Mouse (Mus musculus) heart, postnatal 14 days (tissue): ENCODE measurements around the gene B3galt4. TPM values are rescaled to one million over a fixed set of nuclear protein-coding genes. Genes with fewer than 3 reads are reported as not detected.
A peak's percentile ranks its signal among the peaks of the same experiment; 100 is the strongest.
"Not testable (repeated sequence)": the region's sequence is repeated elsewhere in the genome, so short reads cannot be mapped to it uniquely, and the experiment has no call there.

Experiments used
- DNase-seq, 2 experiments: peaks; one replicate each; pipeline ENCODE4 v3.0.0; 2021 to 2022
- intact Hi-C: fragments of 180-260 bp; cut with DNase I; formaldehyde crosslinking; loops from one replicate; pipeline ENCODE4 v1.15.1; 2025
- total RNA-seq, 2 experiments: library from RNA; stranded (reverse); gene quantifications; 2 replicates each; pipeline ENCODE4 v1.2.3; 2021

B3galt4 gene
- total RNA-seq, 2 experiments from 2014 or later: 2.2 to 2.9 TPM

DNA sequence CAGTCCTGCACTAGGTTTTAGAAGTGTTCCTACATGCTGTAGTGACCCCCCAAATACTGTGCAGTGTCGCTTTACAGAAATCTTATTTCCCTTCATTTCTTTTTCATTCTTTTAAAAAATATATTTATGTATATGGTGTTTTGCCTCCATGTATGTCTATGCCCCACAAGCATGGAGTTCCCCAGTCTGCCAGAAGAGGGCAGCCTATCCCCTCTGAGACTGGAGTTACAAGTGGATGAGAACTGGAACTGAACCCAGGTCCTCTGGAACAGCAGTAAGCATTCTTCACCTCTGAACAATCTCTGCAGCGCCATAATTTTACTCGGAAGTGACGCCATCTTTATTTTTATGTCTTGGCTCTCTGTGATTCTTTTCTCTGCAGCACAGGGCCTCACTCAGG lies 18.1 kb upstream of the B3galt4 start:
- intact Hi-C loops: loop anchor here (1.0 to 5.0 kb wide), 2 partner anchors 33 to 1333 kb away; partner anchors contain the start of gene H2-K1

DNA sequence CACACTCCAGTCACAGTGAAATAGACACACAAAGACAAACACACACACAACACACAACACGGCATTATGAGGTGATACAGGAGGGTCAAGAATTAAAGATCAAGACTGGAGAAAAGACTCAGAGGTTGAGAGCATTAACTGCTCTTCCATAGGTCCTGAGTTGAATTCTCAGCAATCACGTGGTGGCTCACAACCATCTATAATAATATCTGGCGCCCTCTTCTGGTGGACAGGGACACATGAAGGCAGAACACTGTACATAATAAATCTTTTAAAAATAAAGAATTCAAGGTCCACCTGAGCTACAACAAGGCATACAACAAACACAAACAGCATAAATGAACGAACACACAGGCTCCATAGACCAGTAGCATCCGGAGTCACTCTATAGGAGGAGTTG lies 17.6 kb upstream of the B3galt4 start:
- DNase-seq: peak in 1 of 2 experiments; percentile 44
- intact Hi-C loops: loop anchor here (1.0 to 5.0 kb wide), 3 partner anchors 13 to 1333 kb away; partner anchors contain the start of gene H2-K1

More for the DNA sequence above, 18.1 kb upstream of the B3galt4 start:
- DNase-seq: no peak

DNA sequence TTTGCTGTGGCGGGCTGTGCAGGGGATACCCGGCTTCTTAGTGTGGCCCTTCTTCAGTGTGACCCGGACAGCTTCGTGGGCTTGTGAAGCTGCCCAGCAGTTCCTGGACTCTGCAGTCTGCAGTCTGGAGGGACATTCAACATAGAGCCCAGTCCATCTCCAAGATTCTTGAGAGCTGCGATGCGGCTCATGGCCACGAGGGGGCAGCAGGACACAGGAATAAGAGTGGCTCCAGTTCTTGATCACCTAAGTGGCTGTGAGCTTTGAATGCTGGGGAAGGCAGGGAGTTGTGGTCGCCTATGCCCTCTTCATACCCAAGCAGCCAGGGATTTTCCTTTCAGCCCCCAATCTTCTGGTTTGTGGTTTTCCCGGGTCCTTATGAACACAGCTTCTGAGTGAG lies 17.2 kb upstream of the B3galt4 start:
- peak; percentile 78 to 85 for DNase-seq
- intact Hi-C loops: loop anchor here (1.0 to 5.0 kb wide), 2 partner anchors 14 to 34 kb away; partner anchors contain the start of gene H2-K1

DNA sequence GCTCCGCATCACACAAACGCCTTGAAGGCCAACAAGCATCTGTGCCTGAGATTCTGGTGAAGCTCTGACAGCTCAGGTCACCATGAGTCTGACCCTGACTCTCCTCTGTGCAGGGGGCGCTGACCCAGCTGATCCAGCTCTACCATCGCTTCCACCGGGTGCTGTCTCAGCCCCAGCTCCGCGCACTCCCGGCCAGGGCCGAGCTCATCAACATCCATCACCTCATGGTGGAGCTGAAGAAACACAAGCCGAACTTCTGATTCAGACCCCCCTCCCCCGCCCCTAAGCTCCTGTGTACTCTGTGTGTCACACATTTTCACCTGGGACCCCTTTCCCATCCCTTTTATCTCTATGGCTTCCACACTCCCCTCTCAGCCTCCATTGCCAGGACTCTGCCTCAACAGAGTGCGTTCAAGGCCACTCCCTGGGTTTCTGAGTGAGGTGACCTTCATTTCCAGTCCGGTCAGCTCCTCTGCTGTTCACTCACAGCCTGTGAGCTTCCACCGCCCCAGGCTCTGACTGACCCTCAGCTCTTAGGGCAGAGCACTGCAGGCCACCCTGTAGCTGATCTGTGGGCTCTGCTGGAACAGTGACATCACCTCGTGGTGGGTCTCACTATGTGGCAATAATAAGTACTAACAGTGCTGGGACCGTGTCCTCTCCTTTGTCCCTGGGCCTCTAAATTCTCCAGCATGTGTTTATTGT lies 14.7 kb upstream of the B3galt4 start:
- intact Hi-C loops: loop anchor here (1.0 to 5.0 kb wide), 2 partner anchors 36 to 1337 kb away; partner anchors contain the start of gene H2-K1
- no peak for DNase-seq

DNA sequence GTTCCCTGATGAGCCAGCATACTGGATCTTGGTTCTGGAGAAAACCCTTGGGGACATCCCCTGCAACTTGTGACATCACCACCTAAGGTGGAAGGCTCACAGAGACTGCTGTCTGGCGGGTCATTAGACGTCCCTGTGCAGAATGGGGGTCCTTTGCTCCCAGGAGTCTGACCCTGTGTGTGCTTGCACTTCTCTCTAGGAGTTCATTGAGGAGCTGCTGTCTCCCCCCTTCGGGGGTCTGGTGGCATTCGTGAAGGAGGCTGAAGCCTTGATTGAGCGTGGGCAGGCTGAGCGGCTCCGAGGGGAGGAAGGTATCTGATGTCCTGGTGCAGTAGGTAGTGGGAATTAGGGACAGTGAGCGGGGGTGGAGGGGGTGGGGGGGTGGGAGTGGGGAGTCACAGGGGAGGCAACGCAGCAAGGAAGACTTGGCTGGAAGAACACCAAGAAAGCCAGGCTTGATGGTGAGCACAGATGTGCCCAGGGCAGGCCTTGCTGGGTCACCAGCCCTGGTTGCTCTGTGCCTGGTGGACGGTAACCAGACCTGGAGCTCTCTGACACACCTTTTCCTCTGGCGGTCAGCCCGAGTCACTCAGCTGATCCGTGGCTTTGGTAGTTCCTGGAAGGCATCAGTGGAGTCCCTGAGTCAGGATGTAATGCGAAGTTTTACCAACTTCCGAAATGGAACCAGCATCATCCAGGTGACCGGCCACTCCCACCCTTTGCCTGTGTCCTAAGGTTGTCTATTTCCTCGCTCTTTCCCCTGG lies 14.0 kb upstream of the B3galt4 start:
- DNase-seq: no peak
- intact Hi-C loops: loop anchor here (5.0 kb wide), 1 partner anchor 37 kb away; the partner anchor contains the start of gene H2-K1

DNA sequence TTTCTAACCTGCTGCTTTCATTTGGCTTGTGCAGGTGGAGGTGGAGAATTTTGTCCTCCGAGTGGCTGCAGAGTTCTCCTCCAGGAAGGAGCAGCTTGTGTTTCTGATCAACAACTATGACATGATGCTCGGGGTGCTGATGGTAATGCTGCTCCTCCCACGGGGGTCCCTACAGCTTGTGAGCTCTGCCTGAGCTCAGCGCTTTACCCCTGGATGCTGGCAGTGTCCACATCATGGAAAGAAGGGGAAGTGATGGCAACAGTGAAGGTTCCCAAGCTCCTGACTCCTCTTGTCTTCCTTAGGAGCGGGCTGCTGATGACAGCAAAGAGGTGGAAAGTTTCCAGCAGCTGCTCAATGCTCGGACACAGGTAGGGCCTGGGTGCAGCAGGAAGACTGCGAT lies 11.6 kb upstream of the B3galt4 start:
- no peak for DNase-seq
- intact Hi-C loops: no loop called here

DNA sequence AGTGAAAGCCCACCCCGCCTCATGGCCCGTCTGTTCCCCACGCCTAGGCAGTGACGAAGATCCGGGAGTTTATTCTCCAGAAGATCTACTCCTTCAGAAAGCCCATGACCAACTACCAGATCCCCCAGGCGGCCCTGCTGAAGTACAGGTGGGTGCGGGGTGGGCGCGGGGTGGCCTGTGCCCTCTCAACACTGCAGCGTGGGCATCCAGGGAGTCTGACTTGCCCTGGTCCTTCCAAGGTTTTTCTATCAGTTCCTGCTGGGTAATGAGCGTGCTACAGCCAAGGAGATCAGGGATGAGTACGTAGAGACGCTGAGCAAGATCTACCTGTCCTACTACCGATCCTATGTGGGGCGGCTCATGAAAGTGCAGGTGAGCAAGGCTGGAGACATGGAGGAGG lies 8.7 kb upstream of the B3galt4 start:
- intact Hi-C loops: loop anchor here (5.0 kb wide), 1 partner anchor 62 kb away; the partner anchor contains the start of gene Ring1

DNA sequence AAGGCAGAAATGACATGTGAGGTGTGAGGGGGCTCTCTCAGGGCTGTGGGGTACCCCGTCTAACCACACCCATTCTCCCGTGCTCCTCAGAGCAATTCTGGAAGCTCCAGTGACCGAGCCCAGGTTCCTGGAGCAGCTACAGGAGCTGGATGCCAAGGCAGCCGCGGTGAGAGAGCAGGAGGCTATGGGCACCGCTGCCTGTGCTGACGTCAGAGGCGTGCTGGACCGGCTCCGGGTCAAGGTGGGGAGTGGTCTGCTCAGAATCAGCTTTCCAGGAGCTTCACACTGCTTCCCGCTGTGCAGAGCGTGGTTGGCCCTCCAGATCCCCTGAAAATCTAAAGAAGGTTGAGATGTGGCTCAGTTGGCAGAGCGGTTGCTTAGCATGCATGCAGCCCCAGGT lies 7.8 kb upstream of the B3galt4 start:
- DNase-seq: no peak
- intact Hi-C loops: loop anchor here (5.0 kb wide), 1 partner anchor 63 kb away; the partner anchor contains the start of gene Ring1

More for the DNA sequence above, 8.7 kb upstream of the B3galt4 start:
- no peak for DNase-seq

DNA sequence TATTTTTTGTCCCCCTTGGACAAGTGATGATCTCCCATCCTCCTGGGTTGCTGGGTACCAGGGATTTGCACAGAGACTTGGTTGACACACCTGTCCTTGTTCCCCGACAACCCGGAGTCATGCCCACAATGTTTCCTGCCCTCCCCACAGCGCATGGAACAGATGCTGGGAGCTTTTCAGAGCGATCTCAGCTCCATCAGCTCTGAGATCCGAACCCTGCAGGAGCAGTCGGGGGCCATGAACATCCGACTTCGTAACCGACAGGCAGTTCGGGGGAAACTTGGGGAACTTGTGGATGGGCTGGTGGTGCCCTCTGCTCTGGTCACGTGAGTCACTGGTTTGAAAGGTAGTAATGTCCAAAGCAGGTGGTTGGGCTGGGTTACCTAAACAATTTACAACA lies 7.2 kb upstream of the B3galt4 start:
- no peak for DNase-seq
- intact Hi-C loops: loop anchor here (5.0 kb wide), 1 partner anchor 64 kb away; the partner anchor contains the start of gene Ring1

DNA sequence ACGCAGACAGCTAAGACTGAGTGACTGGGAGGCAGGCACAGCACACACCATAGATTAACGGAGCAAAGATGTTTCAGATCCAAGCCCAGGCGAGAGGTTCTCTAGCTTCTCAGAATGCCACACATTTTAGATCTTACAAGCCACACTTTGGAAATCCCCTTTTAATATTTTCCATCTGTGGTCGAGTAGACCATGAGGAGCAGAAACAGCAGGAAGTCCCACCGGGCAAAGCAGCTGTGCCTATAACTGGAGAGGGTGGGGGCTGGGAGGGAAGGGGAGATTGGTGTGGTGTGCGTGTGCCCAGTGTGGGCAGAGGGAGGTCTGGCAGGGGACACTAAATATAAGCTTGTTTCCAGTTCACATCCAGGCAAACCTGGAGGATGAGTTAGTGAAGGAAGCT lies 6.2 kb upstream of the B3galt4 start:
- DNase-seq: no peak
- intact Hi-C loops: loop anchor here (5.0 kb wide), 1 partner anchor 65 kb away; the partner anchor contains the start of gene Ring1

DNA sequence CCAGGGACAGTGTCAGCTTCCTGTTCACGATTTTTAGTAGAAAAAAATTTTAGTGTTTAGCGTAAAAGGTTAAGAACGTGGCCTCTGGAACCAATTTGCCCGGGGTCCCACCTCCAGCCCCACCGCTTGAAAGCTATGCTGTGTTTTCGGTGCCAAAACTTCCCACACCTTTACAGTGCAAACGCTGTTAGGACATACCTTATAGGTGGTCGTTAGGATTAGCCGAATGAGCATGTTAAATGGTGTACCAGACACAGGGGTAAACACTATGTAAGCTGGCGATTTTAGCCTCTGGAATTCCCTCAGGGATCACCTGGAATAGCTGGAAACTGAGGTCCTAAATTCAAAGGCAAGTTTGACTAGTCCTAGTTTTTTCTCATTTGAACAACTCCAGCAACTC lies 5.0 kb upstream of the B3galt4 start:
- intact Hi-C loops: loop anchor here (5.0 kb wide), 1 partner anchor 66 kb away; the partner anchor contains the start of gene Ring1
- no peak for DNase-seq

DNA sequence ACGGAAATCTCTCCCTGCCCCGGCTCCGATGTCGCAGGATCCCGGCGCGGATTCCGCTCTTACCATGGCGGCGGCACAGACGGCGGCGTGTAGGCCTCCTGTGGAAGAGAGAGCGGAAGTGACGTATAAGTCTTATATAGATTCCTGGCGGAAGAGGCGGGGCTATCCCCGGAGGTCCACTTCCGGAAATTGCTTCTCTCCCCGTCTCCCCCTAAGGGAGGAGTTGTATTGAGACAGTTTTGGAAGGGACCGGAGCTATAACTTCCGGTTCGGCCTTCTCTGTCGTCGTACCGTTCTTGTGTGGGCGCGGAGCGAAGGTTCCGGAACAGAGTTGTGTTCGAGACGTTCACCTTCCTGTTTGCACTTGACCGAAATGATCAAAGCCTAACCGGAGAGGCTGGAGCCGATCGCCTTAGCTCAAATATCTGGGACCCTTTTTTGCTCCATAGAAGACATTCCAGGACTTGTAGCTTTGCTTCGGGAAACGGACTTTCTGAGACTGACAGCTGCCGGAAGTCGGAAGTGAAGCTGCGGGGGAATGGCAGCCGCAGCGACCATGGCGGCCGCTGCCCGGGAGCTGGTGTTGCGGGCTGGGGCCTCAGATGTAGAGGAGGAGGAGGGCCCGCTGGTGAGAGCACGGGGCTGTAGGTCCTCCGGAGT lies 4.4 kb upstream of the B3galt4 start, which contains the start of the genes Vps52 and Rps18:
Vps52 (plus strand) TSS at position 258 of the 660 bp plus-strand sequence.
Rps18 (minus strand) TSS at position 447 of the 660 bp plus-strand sequence.
- intact Hi-C loops: loop anchor here (5.0 kb wide), 1 partner anchor 67 kb away; the partner anchor contains the start of gene Ring1
- peak; percentile 94 to 97 for DNase-seq

DNA sequence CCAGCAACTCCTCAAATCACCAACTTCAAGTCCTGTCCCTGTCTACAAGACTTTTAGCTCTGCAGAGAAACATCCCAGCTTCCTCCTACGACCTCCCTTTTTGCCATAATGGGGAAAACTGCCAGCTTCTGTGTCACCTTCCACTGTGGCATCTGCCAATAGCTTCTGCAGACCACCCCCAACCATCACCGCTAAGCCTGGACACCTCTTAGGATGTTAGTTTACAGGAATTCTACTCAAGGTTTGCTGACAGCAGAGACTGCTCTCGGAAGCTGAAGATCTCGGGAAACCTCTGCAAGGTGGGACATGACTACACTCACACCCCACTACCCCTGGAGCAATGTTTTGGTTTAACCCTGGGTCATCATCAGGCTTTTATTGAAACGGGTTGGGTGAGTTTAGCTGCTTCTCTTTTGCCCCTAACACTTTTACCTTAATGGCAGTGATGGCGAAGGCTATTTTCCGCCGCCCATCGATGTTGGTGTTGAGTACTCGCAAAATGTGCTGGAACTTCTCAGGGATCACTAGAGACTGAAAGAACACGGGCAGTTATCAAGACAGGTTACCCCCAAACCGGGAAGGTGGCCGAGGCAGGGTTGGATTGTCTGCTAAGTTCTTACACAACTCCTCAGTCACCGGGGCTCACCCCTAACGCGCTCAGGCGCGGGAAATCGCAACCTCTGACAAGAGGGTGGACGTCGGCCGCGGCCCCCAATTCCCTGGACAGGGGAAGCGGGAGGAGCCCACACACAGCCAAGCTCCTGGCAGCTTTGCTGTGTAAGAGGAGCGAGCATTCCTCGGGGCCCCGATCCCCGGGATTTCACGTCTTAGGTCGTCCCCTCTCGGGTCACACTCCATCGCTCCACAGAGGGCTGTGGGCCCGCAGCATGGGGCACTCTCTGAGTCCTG lies 3.6 kb upstream of the B3galt4 start:
- DNase-seq: peak in 1 of 2 experiments; percentile 60
- intact Hi-C loops: loop anchor here (5.0 kb wide), 1 partner anchor 67 kb away; the partner anchor contains the start of gene Ring1

DNA sequence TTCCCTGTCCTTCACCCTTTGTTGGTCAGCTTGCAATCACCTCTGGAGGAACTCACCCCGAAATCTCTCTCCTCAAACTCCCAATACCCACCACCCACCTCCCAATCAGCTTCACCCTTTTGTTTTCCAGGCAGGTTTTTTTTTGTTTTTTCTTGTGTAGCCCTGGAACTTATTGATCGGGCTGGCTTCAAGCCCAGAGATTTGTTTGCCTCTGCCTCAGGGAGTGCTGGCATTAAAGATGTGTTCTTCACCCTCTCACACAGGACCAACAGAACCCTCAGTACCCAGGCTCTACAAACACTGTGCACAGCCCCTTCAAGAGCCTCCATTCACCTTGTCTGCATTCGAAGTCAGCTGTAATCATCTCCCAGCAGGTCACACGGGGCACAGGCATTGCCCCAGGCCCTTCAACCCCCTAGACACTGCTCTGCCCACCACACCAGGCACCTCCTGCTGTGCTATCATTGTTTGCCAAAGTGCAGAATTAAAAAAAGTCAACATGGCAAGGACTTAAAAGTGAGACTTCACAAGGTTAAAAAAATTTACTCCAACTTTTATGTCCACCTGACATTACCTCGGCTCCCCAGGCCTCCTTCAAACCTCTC lies 2.8 kb upstream of the B3galt4 start:
- no peak for DNase-seq
- intact Hi-C loops: no loop called here

DNA sequence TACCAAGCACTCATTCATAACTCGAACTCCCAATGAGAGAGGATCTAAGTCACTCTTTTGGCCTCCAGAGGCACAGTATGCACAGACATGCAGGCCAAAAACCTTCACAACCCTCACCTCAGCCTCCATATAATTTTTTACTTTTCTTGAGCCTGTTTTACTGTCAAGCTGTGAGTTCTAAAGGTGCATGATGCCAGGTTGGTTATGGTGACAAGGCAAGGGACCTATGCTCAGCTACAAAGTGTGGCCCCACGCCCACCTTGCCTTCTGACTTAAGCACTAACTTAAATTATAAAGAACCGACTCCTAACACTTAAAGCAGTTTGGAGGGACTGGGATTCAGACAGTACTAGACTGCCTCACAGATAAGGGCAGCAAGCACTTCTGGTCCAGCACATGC lies 2.0 kb upstream of the B3galt4 start:
- intact Hi-C loops: no loop called here
- no peak for DNase-seq

DNA sequence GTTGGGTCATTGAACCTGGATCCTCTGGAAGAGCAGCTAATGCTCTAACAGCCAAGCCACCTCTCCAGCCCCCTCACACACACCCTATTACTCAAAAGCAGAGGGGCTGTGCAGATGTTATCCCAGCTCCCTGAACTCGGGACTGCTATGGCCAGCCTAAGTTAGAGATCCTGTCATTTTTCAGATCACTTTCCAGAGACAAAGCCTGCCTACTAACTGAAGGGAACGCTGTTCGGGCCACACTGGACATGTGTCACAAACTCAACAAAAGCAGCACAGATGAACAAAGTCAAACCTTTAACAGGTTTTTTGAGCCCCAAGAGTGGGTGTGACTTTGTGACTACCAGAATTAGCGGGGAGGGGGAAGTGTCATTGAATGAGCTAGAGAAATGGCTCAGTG lies 1.6 kb upstream of the B3galt4 start:
- DNase-seq: no peak
- intact Hi-C loops: no loop called here

DNA sequence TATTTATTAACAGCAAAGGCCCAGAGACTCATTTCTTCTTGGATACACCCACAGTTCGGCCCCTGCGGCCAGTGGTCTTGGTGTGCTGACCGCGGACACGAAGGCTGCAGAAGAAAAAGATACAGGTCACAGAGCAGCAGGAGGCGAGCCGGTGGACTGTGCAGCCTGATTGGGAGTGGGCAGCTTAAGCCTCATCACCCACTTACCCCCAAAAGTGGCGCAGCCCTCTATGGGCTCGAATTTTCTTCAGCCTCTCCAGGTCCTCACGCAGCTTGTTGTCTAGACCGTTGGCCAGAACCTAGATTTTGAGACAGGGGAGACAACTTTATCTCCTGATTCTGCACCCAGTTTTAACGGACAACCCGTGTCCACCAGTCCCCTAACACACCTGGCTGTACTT lies 727 bp upstream of the B3galt4 start:
- intact Hi-C loops, DNase-seq: not testable (repeated sequence)

DNA sequence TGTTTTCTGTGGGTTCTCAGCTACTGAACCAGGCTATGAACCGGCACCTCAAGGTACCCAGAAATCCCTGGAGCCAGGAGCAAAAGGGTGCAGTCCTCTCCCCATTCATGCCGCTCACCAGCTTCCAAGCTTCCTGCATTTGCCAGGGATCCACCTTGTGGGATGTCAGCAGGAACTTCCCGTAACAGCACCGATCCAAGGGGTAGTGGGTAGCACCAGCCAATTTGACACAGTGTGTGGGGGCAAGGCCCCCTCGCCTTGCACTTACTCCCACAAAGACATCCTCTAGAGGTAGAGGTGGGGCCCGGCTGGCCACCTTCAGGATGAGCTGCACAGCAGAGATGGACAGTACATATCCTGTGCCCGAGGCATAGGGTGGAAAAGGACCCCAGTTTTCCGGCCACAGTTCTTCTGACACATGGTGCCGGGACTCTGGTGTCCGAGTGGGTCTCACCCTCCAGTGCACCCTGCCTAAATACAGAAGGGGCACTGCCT lies 1.1 kb downstream of the B3galt4 start:
- intact Hi-C loops: no loop called here
- no peak for DNase-seq
